Mouse (Mus musculus): ENCODE results near the gene Gm21789.
"Not testable (repeated sequence)": the region's sequence is repeated elsewhere in the genome, so short reads cannot be mapped to it uniquely, and the experiment has no call there.

The Gm21789 gene

DNA sequence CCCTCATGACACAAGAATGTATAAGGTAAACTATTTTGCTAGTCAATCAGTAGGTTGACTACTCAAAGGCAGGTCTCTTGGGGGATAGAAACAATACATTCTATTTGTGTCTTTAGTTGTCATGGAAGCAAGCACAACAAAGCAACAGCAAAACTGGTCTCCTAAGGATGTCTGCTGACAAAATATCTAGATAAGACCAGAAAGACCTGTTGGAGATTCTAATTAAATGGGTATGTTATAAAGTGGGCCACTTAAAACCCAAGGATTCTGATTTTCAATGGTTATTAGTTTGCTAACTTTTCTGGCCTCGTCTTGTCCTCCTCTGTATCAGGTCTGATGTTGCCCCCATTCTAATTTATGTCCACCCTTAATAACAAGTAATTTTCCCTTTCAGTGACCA lies at the start of gene Gm21789:
Gene Gm21789 (plus strand): TSS at position 301 of the 400 bp plus-strand sequence.
- DNase-seq: not testable (repeated sequence)

DNA sequence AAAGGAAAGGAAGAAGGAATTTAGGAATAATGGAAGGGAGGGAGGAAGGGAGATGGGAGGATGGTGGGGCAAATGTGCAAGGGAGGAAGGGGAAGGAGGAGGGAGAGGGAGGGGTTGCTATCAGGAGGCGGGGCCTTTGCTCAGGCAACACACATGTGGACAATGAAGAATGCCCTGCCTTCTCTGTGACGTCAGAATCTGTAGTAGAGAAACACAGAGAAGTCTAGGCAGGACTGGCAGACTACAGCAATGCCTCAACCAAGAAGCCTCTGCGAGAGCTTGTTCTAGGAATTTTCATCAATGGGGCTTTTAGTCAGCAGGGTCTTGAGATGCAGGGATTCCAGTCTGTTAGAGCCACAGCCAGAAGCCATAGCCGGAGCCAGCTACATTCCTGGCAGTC lies 47.2 kb upstream of the Gm21789 start, which contains the start of gene Btbd35f30:
Gene Btbd35f30 (plus strand): TSS at position 301 of the 400 bp plus-strand sequence.
- not testable (repeated sequence) for DNase-seq

DNA sequence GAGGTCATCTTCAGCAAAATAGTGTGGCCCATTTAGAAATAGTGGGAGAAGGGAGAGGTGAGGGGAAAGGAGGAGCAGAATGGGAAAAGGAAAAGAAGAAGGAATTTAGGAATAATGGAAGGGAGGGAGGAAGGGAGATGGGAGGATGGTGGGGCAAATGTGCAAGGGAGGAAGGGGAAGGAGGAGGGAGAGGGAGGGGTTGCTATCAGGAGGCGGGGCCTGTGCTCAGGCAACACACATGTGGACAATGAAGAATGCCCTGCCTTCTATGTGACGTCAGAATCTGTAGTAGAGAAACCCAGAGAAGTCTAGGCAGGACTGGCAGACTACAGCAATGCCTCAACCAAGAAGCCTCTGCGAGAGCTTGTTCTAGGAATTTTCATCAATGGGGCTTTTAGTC lies 32.0 kb downstream of the Gm21789 start, which contains the start of gene Btbd35f5:
Gene Btbd35f5 (plus strand): TSS at position 301 of the 400 bp plus-strand sequence.
- DNase-seq: not testable (repeated sequence)

Measured in cerebellum, adult 8-10 months (tissue).